Mouse (Mus musculus): Measurements from ENCODE around the gene Gm6882.
"Not testable (repeated sequence)": the region's sequence is repeated elsewhere in the genome, so short reads cannot be mapped to it uniquely, and the experiment has no call there.

Gm6882 gene

GRCm38 (mm10) chr7:21432645-21433044 is at the start of gene Gm6882:
Gm6882 (minus strand) TSS chr7:21432745.
- POLR2A ChIA-PET: not testable (repeated sequence)

More at GRCm38 (mm10) chr7:21432645-21433044, at the start of gene Gm6882:
- CTCF ChIA-PET: not testable (repeated sequence)
